Mouse (Mus musculus): ENCODE data around the gene Mon1b.

Mon1b gene

GRCm38 (mm10) chr8:113674611-113675010, 39.2 kb downstream of the Mon1b start:
- DNase-seq: no peak

DNA sequence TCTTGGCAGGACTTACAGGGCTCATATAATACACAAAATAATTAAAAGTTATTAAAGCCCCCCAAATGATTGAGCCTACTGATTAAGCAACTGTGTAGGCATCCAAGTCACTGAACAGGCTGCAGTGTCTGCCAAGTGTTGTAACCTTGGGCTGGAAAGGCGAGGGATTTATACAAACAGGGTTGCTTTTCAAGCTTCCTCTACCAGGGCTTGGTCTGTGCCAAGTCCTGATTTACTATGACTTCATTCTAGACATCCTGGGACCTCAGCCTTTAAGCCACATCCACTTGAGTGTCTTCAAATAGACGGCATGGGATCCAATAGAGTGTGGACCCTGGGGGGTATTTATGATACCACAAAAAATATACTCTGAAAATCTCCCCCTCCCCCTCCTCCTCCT, 39.9 kb downstream of the Mon1b start:
- no peak for DNase-seq

GRCm38 (mm10) chr8:113676811-113677210, 41.4 kb downstream of the Mon1b start:
- no peak for DNase-seq

DNA sequence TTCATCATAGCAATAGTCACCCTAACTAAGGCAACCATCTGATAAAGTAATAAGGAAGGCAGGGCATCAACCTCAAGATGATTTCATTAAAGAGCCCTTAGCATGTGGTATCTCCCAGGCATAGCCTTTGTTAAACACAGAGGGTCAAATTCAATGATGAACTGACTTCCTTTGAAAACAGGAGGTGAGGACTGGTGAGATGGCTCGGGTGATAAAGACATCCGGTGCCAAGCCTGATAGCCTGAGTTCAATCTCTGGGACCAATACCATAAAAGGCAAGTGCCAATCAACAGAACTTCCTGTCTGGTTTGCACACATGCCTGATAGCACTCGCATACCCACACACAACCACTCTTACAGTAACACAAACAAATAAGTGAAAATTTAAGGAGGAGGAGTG, 44.0 kb downstream of the Mon1b start:
- DNase-seq: no peak

- no peak for DNase-seq
These were observed 52.6 kb downstream of the Mon1b start for GRCm38 (mm10) chr8:113687889-113688542.

DNA sequence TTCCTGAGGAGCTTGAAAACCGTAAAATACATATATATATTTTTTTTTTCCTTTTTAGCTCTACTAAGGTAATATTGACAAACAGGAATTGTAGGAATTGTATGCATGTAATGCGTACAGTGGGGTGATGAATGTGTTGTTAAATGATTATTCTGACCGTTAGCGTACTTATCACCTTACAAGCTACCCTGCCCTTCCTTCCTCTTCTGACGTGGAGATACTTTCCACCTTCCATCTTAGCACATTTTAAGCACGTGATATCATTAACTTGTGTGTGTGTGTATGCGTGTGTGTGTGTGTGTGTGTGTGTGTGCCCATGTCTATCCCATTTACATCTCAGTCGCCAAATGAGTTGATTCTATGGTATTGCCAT, 53.1 kb downstream of the Mon1b start:
- DNase-seq: no peak

DNA sequence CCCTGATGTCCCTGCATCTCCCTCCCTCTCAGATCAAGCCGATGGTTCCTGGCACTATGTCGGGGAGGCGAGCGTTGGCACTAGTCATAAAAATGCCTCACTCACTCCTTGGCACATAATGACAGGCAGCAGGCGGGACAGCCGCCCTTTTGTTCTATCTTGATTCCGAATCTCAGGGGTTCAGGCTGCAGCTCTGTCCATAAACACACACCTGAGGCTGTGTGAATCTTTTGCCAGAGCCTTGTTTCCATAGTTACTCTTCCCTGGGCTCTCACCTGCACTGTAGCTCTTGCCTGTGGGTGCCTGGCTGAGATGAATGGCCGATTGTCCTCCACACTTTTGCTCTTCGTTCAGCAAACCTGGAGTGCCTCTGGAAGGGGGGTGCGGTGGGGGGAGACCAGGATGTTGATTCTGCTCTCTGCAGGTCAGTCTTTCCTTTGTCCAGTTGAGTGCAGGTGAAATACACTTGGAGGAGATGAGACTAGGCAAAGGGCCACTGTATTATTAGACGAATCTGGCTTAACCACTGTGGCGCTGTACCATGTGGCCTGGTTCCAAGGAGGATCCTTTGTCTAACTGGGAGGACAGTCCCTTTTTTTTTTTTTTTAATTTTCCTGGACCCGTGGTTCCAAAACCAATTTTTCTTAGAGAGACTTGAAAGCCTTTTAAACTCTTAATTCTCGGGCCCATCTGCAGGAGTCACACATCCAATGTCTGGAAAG, 56.4 kb downstream of the Mon1b start:
- peak; percentile 17 for DNase-seq
